Mouse (Mus musculus): ENCODE measurements at regions not wholly inside any gene's neighbourhood (a gene's known extent, or its start where the extent isn't known, plus 50 kb on each side); places are given as distances from the start of the nearest gene placed in this dataset.
A peak's percentile ranks its signal among the peaks of the same experiment; 100 is the strongest.

- Histone ChIP-seq H3K4me2 (ENCODE audit: low read length) (no peak overlapping the region), H3K9me3 (ENCODE audit: control insufficient read depth, low read length) (no peaks in the 10 kb centered on the region), H3K9ac (ENCODE audit: low read depth, low read length) (no peak overlapping the region), H3K27me3 (replicated peaks; ENCODE audit: control insufficient read depth, insufficient read depth, low read length) (no peaks in the 10 kb centered on the region), H3K4me1 (ENCODE audit: control insufficient read depth, insufficient read depth, low read depth, low read length) (no peaks in the 10 kb centered on the region), H3K36me3 (ENCODE audit: control insufficient read depth, insufficient read depth, low read length) (no peaks in the 10 kb centered on the region), H3K27ac (ENCODE audit: low read depth, low read length) (no peak overlapping the region), H3K4me3 (ENCODE audit: low read length) (no peak overlapping the region)
- 82% methylated on average over 6 of the region's 6 CpGs for WGBS
- no peak for ATAC-seq
Measured at GRCm38 (mm10) chr19:52878812-52879502, 161.1 kb downstream of the Xpnpep1 start.

GRCm38 (mm10) chr19:52866635-52867034, 173.4 kb downstream of the Xpnpep1 start:
- ATAC-seq, result no peak
- H3K27ac ChIP-seq (ENCODE audit: low read depth, low read length), result no peak overlapping the region
- WGBS, result 95% methylated on average over 1 of the region's 1 CpGs
- H3K4me3 ChIP-seq (ENCODE audit: low read length), result no peak overlapping the region
- H3K4me1 ChIP-seq (ENCODE audit: control insufficient read depth, insufficient read depth, low read depth, low read length), result no peaks in the 10 kb centered on the region
- H3K9me3 ChIP-seq (ENCODE audit: control insufficient read depth, low read length), result no peaks in the 10 kb centered on the region
- H3K9ac ChIP-seq (ENCODE audit: low read depth, low read length), result no peak overlapping the region
- H3K36me3 ChIP-seq (ENCODE audit: control insufficient read depth, insufficient read depth, low read length), result no peaks in the 10 kb centered on the region
- no peak overlapping the region for H3K4me2 ChIP-seq (ENCODE audit: low read length)
- no peaks in the 10 kb centered on the region for H3K27me3 ChIP-seq (replicated peaks; ENCODE audit: control insufficient read depth, insufficient read depth, low read length)

DNA sequence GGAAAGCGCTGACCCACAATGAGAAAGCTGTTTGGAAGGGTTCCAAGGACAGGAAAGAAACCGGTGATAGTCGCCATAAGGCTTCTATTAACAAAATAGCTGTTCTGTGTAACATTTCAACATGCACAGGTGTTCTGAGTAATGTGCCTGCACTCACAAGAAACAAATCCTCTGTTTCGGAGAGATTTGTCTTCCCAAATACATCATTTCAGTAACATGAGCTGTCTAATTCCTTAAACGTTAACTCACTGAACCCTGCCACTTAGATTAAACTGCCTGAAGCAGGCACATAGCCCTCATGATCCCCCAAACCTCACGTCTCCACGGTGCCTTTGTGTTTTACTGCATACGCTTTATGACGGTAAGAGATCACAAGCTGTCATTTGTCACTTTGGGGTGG, 178.4 kb downstream of the Xpnpep1 start:
- Histone ChIP-seq H3K36me3 (ENCODE audit: control insufficient read depth, insufficient read depth, low read length) (no peaks in the 10 kb centered on the region), H3K27me3 (replicated peaks; ENCODE audit: control insufficient read depth, insufficient read depth, low read length) (no peaks in the 10 kb centered on the region), H3K27ac (ENCODE audit: low read depth, low read length) (no peak overlapping the region), H3K9ac (ENCODE audit: low read depth, low read length) (no peak overlapping the region), H3K4me1 (ENCODE audit: control insufficient read depth, insufficient read depth, low read depth, low read length) (no peaks in the 10 kb centered on the region), H3K4me3 (ENCODE audit: low read length) (no peak overlapping the region), H3K4me2 (ENCODE audit: low read length) (no peak overlapping the region), H3K9me3 (ENCODE audit: control insufficient read depth, low read length) (no peaks in the 10 kb centered on the region)
- WGBS, result 51% methylated on average over 9 of the region's 9 CpGs
- no peak for ATAC-seq

DNA sequence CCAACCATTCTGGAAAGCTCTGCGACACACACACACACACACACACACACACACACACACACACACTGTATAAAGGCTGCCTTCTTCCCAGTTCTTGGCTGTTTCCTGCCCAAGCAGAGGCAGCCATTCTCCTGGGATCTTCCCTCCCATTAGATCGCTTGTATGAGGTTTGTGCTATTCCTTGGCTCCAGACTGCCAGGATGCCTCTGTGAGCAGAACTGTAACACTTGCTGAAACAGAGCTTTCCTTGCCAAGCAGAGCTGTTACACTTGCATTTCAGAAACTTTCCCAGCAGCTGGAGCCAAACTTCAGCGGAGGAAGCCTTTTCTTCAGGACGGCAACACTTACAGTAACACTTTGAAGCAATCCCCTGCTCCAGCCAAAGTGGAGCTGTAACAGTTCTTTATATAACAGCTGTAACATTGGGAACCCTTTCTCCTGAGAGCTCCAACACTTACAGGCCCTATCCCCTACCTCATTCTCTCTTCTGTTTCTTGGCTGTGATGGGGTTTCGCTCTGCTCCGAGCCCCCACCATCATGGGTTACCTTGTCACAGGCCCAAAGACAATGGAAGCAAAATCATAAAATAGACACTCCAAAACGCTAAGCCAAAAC, 185.8 kb downstream of the Xpnpep1 start:
- ATAC-seq, result peak; percentile 80
- H3K9ac ChIP-seq (ENCODE audit: low read depth, low read length), result no peak overlapping the region
- H3K9me3 ChIP-seq (ENCODE audit: control insufficient read depth, low read length), result no peaks in the 10 kb centered on the region
- H3K4me1 ChIP-seq (ENCODE audit: control insufficient read depth, insufficient read depth, low read depth, low read length), result no peaks in the 10 kb centered on the region
- H3K36me3 ChIP-seq (ENCODE audit: control insufficient read depth, insufficient read depth, low read length), result no peaks in the 10 kb centered on the region
- H3K27me3 ChIP-seq (replicated peaks; ENCODE audit: control insufficient read depth, insufficient read depth, low read length), result no peaks in the 10 kb centered on the region
- WGBS, result 79% methylated on average over 7 of the region's 7 CpGs
- no peak overlapping the region for H3K4me3 ChIP-seq (ENCODE audit: low read length)
- H3K4me2 ChIP-seq (ENCODE audit: low read length), result no peak overlapping the region
- no peak overlapping the region for H3K27ac ChIP-seq (ENCODE audit: low read depth, low read length)

DNA sequence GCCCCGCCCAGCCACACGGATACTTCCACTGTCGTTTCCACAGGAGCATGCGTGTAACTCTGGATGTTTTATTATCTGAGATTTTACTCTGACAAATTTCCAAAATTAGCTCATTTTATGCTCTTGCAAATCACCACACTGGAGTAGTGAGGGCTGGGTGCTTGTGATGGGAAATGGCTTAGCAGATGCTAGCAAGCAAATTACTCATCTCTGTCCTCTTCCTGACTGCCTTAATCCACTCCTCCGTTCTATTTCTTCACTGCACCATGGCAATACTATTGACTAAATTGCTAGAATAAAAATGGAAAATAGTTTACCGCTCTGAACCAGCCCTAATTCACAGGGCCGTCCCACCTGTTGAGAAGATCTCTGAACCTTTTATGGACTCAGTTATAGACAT, 223.8 kb downstream of the Xpnpep1 start:
- Histone ChIP-seq H3K4me3 (ENCODE audit: low read length) (no peak overlapping the region), H3K27me3 (replicated peaks; ENCODE audit: control insufficient read depth, insufficient read depth, low read length) (no peaks in the 10 kb centered on the region), H3K9ac (ENCODE audit: low read depth, low read length) (no peak overlapping the region), H3K36me3 (ENCODE audit: control insufficient read depth, insufficient read depth, low read length) (no peaks in the 10 kb centered on the region), H3K9me3 (ENCODE audit: control insufficient read depth, low read length) (no peaks in the 10 kb centered on the region), H3K4me2 (ENCODE audit: low read length) (no peak overlapping the region), H3K4me1 (ENCODE audit: control insufficient read depth, insufficient read depth, low read depth, low read length) (no peaks in the 10 kb centered on the region), H3K27ac (ENCODE audit: low read depth, low read length) (no peak overlapping the region)
- no peak for ATAC-seq
- WGBS, result 85% methylated on average over 7 of the region's 7 CpGs

DNA sequence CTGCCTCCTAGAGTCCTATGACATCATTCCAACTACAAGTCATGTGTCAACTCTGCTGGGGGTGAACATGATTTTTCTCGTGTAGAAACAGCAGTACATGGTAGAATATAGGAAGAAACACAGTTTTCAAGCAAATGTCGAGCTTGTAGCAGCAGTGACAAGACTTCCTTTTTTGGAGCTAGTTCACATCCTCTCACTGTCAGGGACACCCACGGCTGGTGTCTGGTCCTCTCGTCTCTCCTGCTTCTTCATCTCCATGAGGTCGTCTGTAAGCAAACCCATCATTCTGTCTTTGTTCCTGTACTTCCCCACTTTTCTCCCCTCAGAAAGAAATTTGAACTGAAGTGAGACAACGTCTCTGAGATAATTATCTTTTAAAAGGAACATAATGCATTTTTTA, 228.0 kb downstream of the Xpnpep1 start:
- 82% methylated on average over 6 of the region's 6 CpGs for WGBS
- H3K9me3 ChIP-seq (ENCODE audit: control insufficient read depth, low read length), result no peaks in the 10 kb centered on the region
- H3K36me3 ChIP-seq (ENCODE audit: control insufficient read depth, insufficient read depth, low read length), result no peaks in the 10 kb centered on the region
- no peaks in the 10 kb centered on the region for H3K4me1 ChIP-seq (ENCODE audit: control insufficient read depth, insufficient read depth, low read depth, low read length)
- no peaks in the 10 kb centered on the region for H3K27me3 ChIP-seq (replicated peaks; ENCODE audit: control insufficient read depth, insufficient read depth, low read length)
- ATAC-seq, result no peak
- H3K9ac ChIP-seq (ENCODE audit: low read depth, low read length), result no peak overlapping the region
- H3K27ac ChIP-seq (ENCODE audit: low read depth, low read length), result no peak overlapping the region
- H3K4me3 ChIP-seq (ENCODE audit: low read length), result no peak overlapping the region
- H3K4me2 ChIP-seq (ENCODE audit: low read length), result no peak overlapping the region

- Histone ChIP-seq H3K4me2 (ENCODE audit: low read length) (no peak overlapping the region), H3K27me3 (replicated peaks; ENCODE audit: control insufficient read depth, insufficient read depth, low read length) (no peaks in the 10 kb centered on the region), H3K4me1 (ENCODE audit: control insufficient read depth, insufficient read depth, low read depth, low read length) (no peaks in the 10 kb centered on the region), H3K27ac (ENCODE audit: low read depth, low read length) (no peak overlapping the region), H3K36me3 (ENCODE audit: control insufficient read depth, insufficient read depth, low read length) (no peaks in the 10 kb centered on the region), H3K4me3 (ENCODE audit: low read length) (no peak overlapping the region), H3K9me3 (ENCODE audit: control insufficient read depth, low read length) (no peaks in the 10 kb centered on the region), H3K9ac (ENCODE audit: low read depth, low read length) (no peak overlapping the region)
- 76% methylated on average over 3 of the region's 3 CpGs for WGBS
- no peak for ATAC-seq
Measured at GRCm38 (mm10) chr19:52788802-52789201, 251.2 kb downstream of the Xpnpep1 start.

GRCm38 (mm10) chr19:52768761-52769388, 271.1 kb downstream of the Xpnpep1 start:
- WGBS, result 55% methylated on average over 4 of the region's 4 CpGs
- Histone ChIP-seq H3K9ac (ENCODE audit: low read depth, low read length) (no peak overlapping the region), H3K27ac (ENCODE audit: low read depth, low read length) (no peak overlapping the region), H3K36me3 (ENCODE audit: control insufficient read depth, insufficient read depth, low read length) (no peaks in the 10 kb centered on the region), H3K27me3 (replicated peaks; ENCODE audit: control insufficient read depth, insufficient read depth, low read length) (no peaks in the 10 kb centered on the region), H3K4me3 (ENCODE audit: low read length) (no peak overlapping the region), H3K9me3 (ENCODE audit: control insufficient read depth, low read length) (no peaks in the 10 kb centered on the region), H3K4me1 (ENCODE audit: control insufficient read depth, insufficient read depth, low read depth, low read length) (no peaks in the 10 kb centered on the region), H3K4me2 (ENCODE audit: low read length) (no peak overlapping the region)
- no peak for ATAC-seq

GRCm38 (mm10) chr19:52768117-52768516, 271.9 kb downstream of the Xpnpep1 start:
- Histone ChIP-seq H3K36me3 (ENCODE audit: control insufficient read depth, insufficient read depth, low read length) (no peaks in the 10 kb centered on the region), H3K9ac (ENCODE audit: low read depth, low read length) (no peak overlapping the region), H3K9me3 (ENCODE audit: control insufficient read depth, low read length) (no peaks in the 10 kb centered on the region), H3K27me3 (replicated peaks; ENCODE audit: control insufficient read depth, insufficient read depth, low read length) (no peaks in the 10 kb centered on the region), H3K27ac (ENCODE audit: low read depth, low read length) (no peak overlapping the region), H3K4me2 (ENCODE audit: low read length) (no peak overlapping the region), H3K4me3 (ENCODE audit: low read length) (no peak overlapping the region), H3K4me1 (ENCODE audit: control insufficient read depth, insufficient read depth, low read depth, low read length) (no peaks in the 10 kb centered on the region)
- no peak for ATAC-seq
- 83% methylated on average over 5 of the region's 5 CpGs for WGBS

Measured in hindbrain, embryonic 16.5 days (tissue).